9 mouse cellular contexts compared by ENCODE assay signal in genomic region chr10:87494596-87494995, GRCm38 (mm10). TPM values are rescaled to one million over a fixed set of nuclear protein-coding genes. Genes with fewer than 3 reads are reported as not detected.
A peak's percentile ranks its signal among the peaks of the same experiment; 100 is the strongest.
DNase-seq lines count a peak whose midpoint lies in the region; ATAC-seq and TF ChIP-seq lines count a peak whose summit lies in the region.
"Had no signal": no experiment of that assay in that cellular context is flagged by ENCODE, and none has a peak within 500 bp of the region (broad histone marks: within the 10 kb centered on the region; RNA-seq: fewer than 3 reads in every experiment).

No protein-coding gene starts in this region.

- TF ChIP-seq EP300 in stomach, postnatal 0 days (optimal IDR thresholded peaks at IDR 0.05), result no peak

- H3K4me2 ChIP-seq in lung, embryonic 14.5 days, result peak overlapping the region; percentile 97
- peak overlapping the region; percentile 17; the same call in 1 of the 2 replicates for H3K4me2 ChIP-seq in stomach, postnatal 0 days (replicated peaks; ENCODE audit: low read depth)

- H3K27me3 ChIP-seq in lung, embryonic 14.5 days (ENCODE audit: insufficient read depth, low read length), result peaks cover 83% of the 10 kb centered on the region
- peaks cover 96% of the 10 kb centered on the region for H3K27me3 ChIP-seq in heart, embryonic 10.5 days (ENCODE audit: insufficient read depth, poor library complexity, severe bottlenecking)
- peaks cover 97% of the 10 kb centered on the region for H3K27me3 ChIP-seq in midbrain, embryonic 10.5 days (ENCODE audit: low read depth, poor library complexity, severe bottlenecking)
- H3K27me3 ChIP-seq in stomach, postnatal 0 days (ENCODE audit: control insufficient read depth, insufficient read depth, low read length), result peaks cover 32% of the 10 kb centered on the region; the same call in 1 of the 2 replicates

- no peak for TF ChIP-seq CTCF in lung, embryonic 14.5 days (IDR thresholded peaks at IDR 0.05; ENCODE audit: low read depth)
- no peak for TF ChIP-seq CTCF in stomach, postnatal 0 days (IDR thresholded peaks at IDR 0.05; ENCODE audit: low read depth)

- H3K9ac ChIP-seq in lung, embryonic 14.5 days, result no peak overlapping the region
- H3K9ac ChIP-seq in stomach, postnatal 0 days (ENCODE audit: low read length), result no peak overlapping the region

- H3K27ac ChIP-seq in lung, embryonic 14.5 days (ENCODE audit: low read depth), result no peak overlapping the region
- no peak overlapping the region for H3K27ac ChIP-seq in heart, embryonic 10.5 days
- H3K27ac ChIP-seq in midbrain, embryonic 10.5 days (replicated peaks), result peak overlapping the region; percentile 97
- H3K27ac ChIP-seq in stomach, postnatal 0 days (replicated peaks), result no peak overlapping the region

- peak overlapping the region; percentile 24; the same call in 1 of the 2 replicates for H3K4me3 ChIP-seq in lung, embryonic 14.5 days (ENCODE audit: low read depth, low read length)
- H3K4me3 ChIP-seq in heart, embryonic 10.5 days, result peak overlapping the region; percentile 70
- peak overlapping the region; percentile 88 for H3K4me3 ChIP-seq in midbrain, embryonic 10.5 days
- H3K4me3 ChIP-seq in stomach, postnatal 0 days (ENCODE audit: low read depth, low read length), result no peak overlapping the region

- H3K9me3 ChIP-seq in lung, embryonic 14.5 days (ENCODE audit: low read depth, low read length), result peaks cover 3% of the 10 kb centered on the region; the same call in 1 of the 2 replicates
- H3K9me3 ChIP-seq in heart, embryonic 10.5 days, result no peaks in the 10 kb centered on the region
- H3K9me3 ChIP-seq in midbrain, embryonic 10.5 days (replicated peaks), result peaks cover 6% of the 10 kb centered on the region; the same call in 1 of the 2 replicates
- no peaks in the 10 kb centered on the region for H3K9me3 ChIP-seq in stomach, postnatal 0 days (ENCODE audit: control insufficient read depth, low read length)

- peak; percentile 38 for DNase-seq in lung, embryonic 14.5 days
- DNase-seq in lung, postnatal 36 days, result no peak
- peak; percentile 40 for DNase-seq in embryo, embryonic 10.5 days (ENCODE audit: low spot score)
- DNase-seq in heart, embryonic 10.5 days (ENCODE audit: low spot score), result peak; percentile 58
- peak; percentile 45 for DNase-seq in kidney, adult 9 months
- DNase-seq in midbrain, embryonic 10.5 days (ENCODE audit: low spot score), result peak; percentile 56
- DNase-seq in stomach, postnatal 0 days (ENCODE audit: low spot score), result peak; percentile 60
- DNase-seq in natural killer cell, adult 2 months (ENCODE audit: low spot score in 2 of 2), result no peak

- peak; percentile 26; the same call in 1 of the 2 replicates for ATAC-seq in lung, embryonic 14.5 days (ENCODE audit: insufficient read depth)
- peak; percentile 66; the same call in 1 of the 2 replicates for ATAC-seq in stomach, postnatal 0 days (ENCODE audit: low FRiP score, low TSS enrichment)
- ATAC-seq: Patski had no signal

- no peaks in the 10 kb centered on the region for H3K4me1 ChIP-seq in lung, embryonic 14.5 days (ENCODE audit: insufficient read depth)
- peaks cover 19% of the 10 kb centered on the region for H3K4me1 ChIP-seq in heart, embryonic 10.5 days
- peaks cover 54% of the 10 kb centered on the region for H3K4me1 ChIP-seq in midbrain, embryonic 10.5 days
- no peaks in the 10 kb centered on the region for H3K4me1 ChIP-seq in stomach, postnatal 0 days (replicated peaks; ENCODE audit: control insufficient read depth, insufficient read depth)

- no peaks in the 10 kb centered on the region for H3K36me3 ChIP-seq in lung, embryonic 14.5 days (ENCODE audit: insufficient read depth)
- no peaks in the 10 kb centered on the region for H3K36me3 ChIP-seq in heart, embryonic 10.5 days
- H3K36me3 ChIP-seq in midbrain, embryonic 10.5 days, result peaks cover 5% of the 10 kb centered on the region; the same call in 1 of the 2 replicates
- H3K36me3 ChIP-seq in stomach, postnatal 0 days (ENCODE audit: control insufficient read depth, insufficient read depth, low read length), result no peaks in the 10 kb centered on the region

- under 1% methylated on average over 18 of the region's 18 CpGs for WGBS in lung, embryonic 14.5 days
- WGBS in heart, embryonic 10.5 days, result under 1% methylated on average over 18 of the region's 18 CpGs
- under 1% methylated on average over 18 of the region's 18 CpGs for WGBS in midbrain, embryonic 10.5 days
- 1% methylated on average over 18 of the region's 18 CpGs for WGBS in stomach, postnatal 0 days

RNA-seq across cellular contexts. Expression of gene Ascl1, which starts 1.1 kb away (rescaled TPM):
- polyA plus RNA-seq in lung, embryonic 14.5 days (2014; fragmentation: Nextera tagmentation; extraction: Ambion mirVana), result 3.3 and 4.1 TPM in 2 replicates
- polyA plus RNA-seq in heart, embryonic 10.5 days (2016; fragmentation: Nextera tagmentation; extraction: Ambion mirVana), result 0.92 TPM in 1 of 2 replicates, not detected in the other
- 29.4 and 48.2 TPM in 2 replicates for polyA plus RNA-seq in midbrain, embryonic 10.5 days (2016; fragmentation: Nextera tagmentation; extraction: Ambion mirVana)
- polyA plus RNA-seq in stomach, postnatal 0 days (2015; fragmentation: Nextera tagmentation; extraction: Ambion mirVana), result 1.5 and 2.4 TPM in 2 replicates
- polyA plus RNA-seq: Patski had no signal

RNA-seq across cellular contexts. Expression of gene Pah, which starts 27.0 kb away (rescaled TPM):
- polyA plus RNA-seq in lung, embryonic 14.5 days (2014; fragmentation: Nextera tagmentation; extraction: Ambion mirVana), result not detected in 2 replicates
- 0.55 TPM in 1 of 2 replicates, not detected in the other for polyA plus RNA-seq in heart, embryonic 10.5 days (2016; fragmentation: Nextera tagmentation; extraction: Ambion mirVana)
- 0.23 and 0.27 TPM in 2 replicates for polyA plus RNA-seq in midbrain, embryonic 10.5 days (2016; fragmentation: Nextera tagmentation; extraction: Ambion mirVana)
- polyA plus RNA-seq in stomach, postnatal 0 days (2015; fragmentation: Nextera tagmentation; extraction: Ambion mirVana), result 0.17 and 0.36 TPM in 2 replicates
- polyA plus RNA-seq: Patski had no signal

Comparison
In these comparisons a context has a peak if more than half of its experiments do, and no peak if none do; other contexts are left out.
1. DNase-seq: peak in lung, embryonic 14.5 days (single experiment), embryo, embryonic 10.5 days (single experiment), heart, embryonic 10.5 days (single experiment), kidney, adult 9 months (single experiment), midbrain, embryonic 10.5 days (single experiment) and stomach, postnatal 0 days (single experiment); none in lung, postnatal 36 days (single experiment) and natural killer cell, adult 2 months (0 of 2).